Mouse (Mus musculus): ENCODE results near the gene Khdc3. TPM values are rescaled to one million over a fixed set of nuclear protein-coding genes. Genes with fewer than 3 reads are reported as not detected.

Khdc3 gene
- polyA plus RNA-seq, 1 experiment = 0.03 TPM

- TF ChIP-seq GATA1 (IDR thresholded peaks at IDR 0.05; ENCODE audit: low read length) = no peak
These were observed 12.3 kb upstream of the Khdc3 start for GRCm38 (mm10) chr9:73089222-73089920.

DNA sequence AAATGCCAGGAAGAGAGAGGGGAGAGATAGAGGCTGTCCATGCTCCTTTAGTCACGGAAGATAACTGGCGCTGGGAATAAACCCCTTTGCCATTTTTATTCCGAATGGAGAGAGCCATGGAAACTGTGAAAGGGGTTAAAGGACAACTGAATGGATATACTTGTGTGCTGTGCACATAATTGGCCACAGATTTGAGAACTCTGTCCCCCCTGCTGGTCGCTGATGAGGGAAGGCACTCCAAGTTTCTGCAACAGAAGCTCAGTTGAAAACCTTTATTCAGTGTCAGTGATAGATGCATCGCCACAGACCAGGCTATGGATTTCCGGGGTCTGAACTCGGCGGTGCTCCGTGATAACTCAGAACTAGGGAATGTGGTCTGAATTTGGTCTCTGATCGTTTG, 11.5 kb upstream of the Khdc3 start:
- no peak for TF ChIP-seq GATA1 (IDR thresholded peaks at IDR 0.05; ENCODE audit: low read length)

DNA sequence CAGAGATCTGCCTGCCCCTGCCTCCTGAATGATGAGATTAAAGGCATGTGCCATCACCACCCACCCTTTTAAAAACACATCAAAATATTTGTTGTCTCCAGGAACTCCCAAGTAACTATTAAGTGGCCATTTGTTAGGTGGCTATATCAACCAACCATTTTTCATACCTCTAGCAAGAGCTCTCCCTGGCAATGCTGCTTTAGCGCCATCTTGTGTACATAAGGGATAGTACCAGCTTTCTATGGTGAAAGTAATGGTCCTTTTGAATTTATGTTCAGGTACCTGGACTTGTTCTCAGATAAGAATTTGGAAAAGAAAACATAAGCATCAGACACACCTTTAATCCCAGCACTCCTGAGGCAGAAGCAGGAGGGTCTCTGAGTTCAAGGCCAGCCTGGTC, 9.9 kb upstream of the Khdc3 start:
- TF ChIP-seq GATA1 (IDR thresholded peaks at IDR 0.05; ENCODE audit: low read length) = no peak

DNA sequence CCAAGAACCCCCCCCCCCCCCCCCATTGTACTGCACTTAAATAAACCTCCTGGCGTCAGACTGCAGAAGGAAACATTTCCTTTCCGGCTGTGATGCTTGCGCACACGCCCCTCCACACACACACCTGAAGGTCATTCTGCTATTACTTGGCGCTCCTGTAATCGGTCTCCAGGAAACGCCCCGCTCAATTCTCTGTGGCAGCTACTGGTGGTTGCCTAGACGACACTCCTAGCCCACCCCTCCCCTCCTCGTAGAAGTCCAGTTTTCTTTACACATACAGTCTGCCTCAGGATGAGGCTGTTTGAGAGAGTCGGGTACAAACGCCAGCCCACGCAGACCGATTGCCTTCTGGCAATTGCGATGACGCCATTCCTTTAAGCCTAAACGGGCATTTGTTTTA, 7.1 kb upstream of the Khdc3 start:
- no peak for TF ChIP-seq GATA1 (IDR thresholded peaks at IDR 0.05; ENCODE audit: low read length)

GRCm38 (mm10) chr9:73097898-73098297, 3.7 kb upstream of the Khdc3 start:
- no peak for TF ChIP-seq GATA1 (IDR thresholded peaks at IDR 0.05; ENCODE audit: low read length)

GRCm38 (mm10) chr9:73102181-73102580, 545 bp downstream of the Khdc3 start, which contains the start of gene Gm20509:
Gm20509 (plus strand) TSS chr9:73102470.
- TF ChIP-seq GATA1 (IDR thresholded peaks at IDR 0.05; ENCODE audit: low read length) = no peak

DNA sequence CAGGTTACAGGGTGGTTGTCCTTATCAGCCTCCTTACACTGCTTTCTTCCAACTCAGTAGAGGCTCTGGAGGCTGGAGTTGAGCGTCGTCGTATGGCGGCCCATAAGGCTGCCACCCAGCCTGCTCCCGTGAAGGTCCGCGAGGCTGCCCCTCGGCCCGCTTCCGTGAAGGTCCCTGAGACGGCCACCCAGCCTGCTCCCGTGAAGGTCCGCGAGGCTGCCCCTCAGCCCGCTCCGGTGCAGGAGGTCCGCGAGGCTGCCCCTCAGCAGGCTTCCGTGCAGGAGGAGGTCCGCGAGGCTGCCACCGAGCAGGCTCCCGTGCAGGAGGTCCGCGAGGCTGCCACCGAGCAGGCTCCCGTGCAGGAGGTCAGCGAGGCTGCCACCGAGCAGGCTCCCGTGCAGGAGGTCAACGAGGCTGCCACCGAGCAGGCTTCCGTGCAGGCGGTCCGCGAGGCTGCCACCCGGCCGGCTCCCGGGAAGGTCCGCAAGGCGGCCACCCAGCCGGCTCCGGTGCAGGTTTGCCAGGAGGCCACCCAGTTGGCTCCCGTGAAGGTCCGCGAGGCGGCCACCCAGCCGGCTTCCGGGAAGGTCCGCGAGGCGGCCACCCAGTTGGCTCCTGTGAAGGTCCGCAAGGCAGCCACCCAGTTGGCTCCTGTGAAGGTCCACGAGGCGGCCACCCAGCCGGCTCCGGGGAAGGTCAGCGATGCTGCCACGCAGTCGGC, 1.7 kb downstream of the Khdc3 start:
- TF ChIP-seq GATA1 (IDR thresholded peaks at IDR 0.05; ENCODE audit: low read length) = no peak

DNA sequence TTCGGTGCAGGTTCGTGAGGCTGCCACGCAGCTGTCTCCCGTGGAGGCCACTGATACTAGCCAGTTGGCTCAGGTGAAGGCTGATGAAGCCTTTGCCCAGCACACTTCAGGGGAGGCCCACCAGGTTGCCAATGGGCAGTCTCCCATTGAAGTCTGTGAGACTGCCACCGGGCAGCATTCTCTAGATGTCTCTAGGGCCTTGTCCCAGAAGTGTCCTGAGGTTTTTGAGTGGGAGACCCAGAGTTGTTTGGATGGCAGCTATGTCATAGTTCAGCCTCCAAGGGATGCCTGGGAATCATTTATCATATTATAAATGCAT, 2.2 kb downstream of the Khdc3 start:
- TF ChIP-seq GATA1 (IDR thresholded peaks at IDR 0.05; ENCODE audit: low read length) = no peak

- TF ChIP-seq GATA1 (IDR thresholded peaks at IDR 0.05; ENCODE audit: low read length) = no peak
These were observed 3.5 kb downstream of the Khdc3 start for GRCm38 (mm10) chr9:73105141-73105540.

- TF ChIP-seq GATA1 (IDR thresholded peaks at IDR 0.05; ENCODE audit: low read length) = no peak
These were observed 4.1 kb downstream of the Khdc3 start for GRCm38 (mm10) chr9:73105771-73106170.

DNA sequence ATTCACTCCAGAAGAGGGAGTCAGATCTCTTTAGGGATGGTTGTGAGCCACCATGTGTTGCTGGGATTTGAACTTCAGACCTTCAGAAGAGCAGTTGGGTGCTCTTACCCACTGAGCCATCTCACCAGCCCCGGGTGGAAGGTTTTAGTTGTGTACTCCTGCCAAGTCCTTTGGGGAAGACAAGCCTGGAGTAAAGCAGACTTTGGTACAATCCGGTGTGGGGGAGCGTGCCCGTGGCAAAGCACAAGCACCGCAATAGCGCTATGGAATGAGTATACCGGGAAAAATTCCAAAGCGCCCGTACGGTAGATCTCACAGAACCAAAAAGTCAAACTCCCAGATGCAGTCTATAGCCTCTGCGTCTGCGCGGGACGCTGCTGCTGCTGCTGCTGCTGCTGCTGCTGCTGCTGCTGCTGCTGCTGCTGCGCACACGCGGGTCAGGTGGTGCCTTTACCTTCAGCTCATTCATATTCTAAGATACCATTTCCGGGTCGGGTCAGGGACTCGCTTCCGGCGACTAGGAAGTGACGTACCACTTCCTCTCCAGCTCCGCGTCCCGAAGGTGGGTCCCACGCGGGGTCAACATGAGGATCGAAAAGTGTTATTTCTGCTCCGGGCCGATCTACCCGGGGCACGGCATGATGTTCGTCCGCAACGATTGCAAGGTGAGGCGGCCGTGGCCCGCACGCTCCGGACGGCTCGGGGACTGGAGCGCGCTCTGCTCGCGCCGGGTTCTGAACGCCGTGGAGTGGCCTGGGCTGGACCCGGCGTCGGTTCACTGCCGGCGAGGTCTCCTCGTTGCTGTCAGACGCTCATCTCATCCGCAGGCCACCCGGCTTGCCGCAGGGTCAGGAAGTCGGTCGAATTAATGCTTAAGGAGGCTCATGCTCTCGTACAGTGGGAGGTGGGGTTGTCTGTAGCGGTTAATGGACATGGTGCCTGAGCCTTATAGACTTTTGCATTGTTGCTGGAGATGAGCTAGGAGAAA, 11.6 kb downstream of the Khdc3 start, which contains the start of gene Rsl24d1:
Rsl24d1 (plus strand) TSS at position 508 of the 988 bp plus-strand sequence.
- no peak for TF ChIP-seq GATA1 (IDR thresholded peaks at IDR 0.05; ENCODE audit: low read length)

- TF ChIP-seq GATA1 (IDR thresholded peaks at IDR 0.05; ENCODE audit: low read length) = no peak
These were observed 16.4 kb downstream of the Khdc3 start for GRCm38 (mm10) chr9:73118012-73118411.

DNA sequence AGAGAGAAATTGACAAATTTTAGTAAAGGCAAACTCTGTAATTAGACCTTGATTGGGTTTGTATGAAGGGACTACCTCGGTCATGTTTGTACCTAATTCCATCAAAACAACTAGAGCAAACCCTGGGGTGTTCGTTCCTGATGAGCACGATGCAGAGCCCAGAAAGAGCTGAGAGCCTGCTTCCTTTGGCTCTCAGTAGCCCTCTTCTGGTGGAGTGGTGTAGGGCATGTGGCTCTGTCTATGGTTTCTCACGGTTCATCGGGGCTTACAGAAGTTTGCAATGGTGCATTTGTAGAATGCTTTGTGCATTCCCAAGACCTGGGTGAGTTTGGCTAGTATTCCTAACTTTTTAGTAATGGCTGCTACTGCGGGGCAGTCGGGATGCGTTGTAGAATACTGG, 20.1 kb downstream of the Khdc3 start:
- no peak for TF ChIP-seq GATA1 (IDR thresholded peaks at IDR 0.05; ENCODE audit: low read length)

DNA sequence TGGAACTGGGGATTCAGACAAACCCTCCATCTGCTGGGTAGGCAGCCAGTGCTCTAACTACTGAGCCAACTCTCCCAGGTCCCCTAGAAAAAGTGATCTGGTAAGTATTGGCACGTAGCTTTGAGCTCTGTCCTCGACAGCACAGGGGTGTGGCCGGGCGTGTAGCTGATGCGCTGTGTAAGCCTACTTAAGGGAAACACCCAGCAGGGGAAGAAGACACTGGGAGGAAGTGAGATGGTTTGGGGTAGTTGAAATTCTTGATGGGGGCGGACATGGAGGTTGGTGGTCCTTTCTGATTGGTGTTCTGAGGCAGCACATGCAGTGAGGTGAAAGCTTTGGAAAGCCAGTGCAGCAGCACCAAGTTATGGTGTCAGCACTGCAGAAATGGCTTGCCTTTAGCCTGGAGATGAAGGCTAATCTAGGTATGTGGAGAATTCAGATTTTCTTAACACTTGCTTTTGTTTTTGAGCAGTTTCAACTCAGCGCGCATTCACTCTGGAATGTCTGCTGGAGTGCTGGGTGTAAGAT, 23.5 kb downstream of the Khdc3 start:
- no peak for TF ChIP-seq GATA1 (IDR thresholded peaks at IDR 0.05; ENCODE audit: low read length)

- no peak for TF ChIP-seq GATA1 (IDR thresholded peaks at IDR 0.05; ENCODE audit: low read length)
These were observed 25.8 kb downstream of the Khdc3 start for GRCm38 (mm10) chr9:73127457-73127856.

DNA sequence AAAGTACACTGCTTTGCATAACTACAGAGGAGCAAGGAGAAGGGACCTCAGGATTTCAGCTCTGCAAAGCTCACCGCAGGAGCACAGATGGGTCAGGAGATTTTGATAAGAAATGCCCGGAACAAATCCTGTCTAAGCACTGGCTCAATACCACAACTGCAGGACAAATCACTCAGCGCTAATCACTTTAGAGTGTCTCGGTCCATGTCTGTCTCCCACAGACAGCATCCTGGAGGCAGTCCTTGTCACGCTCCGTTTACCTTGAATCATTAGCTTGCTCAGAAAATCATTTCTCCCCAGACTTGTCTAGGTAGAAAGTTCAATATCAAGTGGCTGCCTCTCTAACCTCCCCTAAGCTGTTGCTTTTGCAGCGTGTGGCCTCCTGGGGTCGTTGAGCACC, 28.2 kb downstream of the Khdc3 start:
- TF ChIP-seq GATA1 (IDR thresholded peaks at IDR 0.05; ENCODE audit: low read length) = no peak
